Mouse (Mus musculus): ENCODE results near the gene Rcan3.

DNA sequence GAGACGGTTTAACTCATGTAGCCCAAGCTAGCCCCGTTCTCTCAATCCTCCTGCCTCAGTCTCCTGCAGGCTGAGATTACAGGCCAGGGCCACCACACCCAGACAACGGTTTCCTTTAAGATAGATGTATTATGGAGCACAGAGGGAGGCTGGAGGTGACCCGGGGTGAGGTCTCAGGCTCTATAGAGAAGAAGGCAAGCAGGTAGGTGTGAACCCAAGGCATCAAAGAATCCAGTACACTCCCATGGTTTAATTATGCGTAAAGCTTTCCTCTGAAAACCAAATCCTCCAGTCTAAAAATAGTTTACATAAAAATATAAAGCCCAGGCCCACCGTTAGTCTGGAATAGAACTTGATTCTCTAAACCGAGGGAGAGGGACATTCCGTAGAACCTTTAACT, 20.2 kb downstream of the Rcan3 start:
- no peak for TF ChIP-seq USF1 (IDR thresholded peaks at IDR 0.05; ENCODE audit: low read depth)
- no peak for TF ChIP-seq REST (IDR thresholded peaks at IDR 0.05; ENCODE audit: insufficient read depth, insufficient read length)
- TF ChIP-seq E2F4 (IDR thresholded peaks at IDR 0.05; ENCODE audit: insufficient read depth) = no peak
- no peak for TF ChIP-seq POLR2A (IDR thresholded peaks at IDR 0.05; ENCODE audit: insufficient read length, low read depth)
- no peak for TF ChIP-seq TCF12 (IDR thresholded peaks at IDR 0.05; ENCODE audit: insufficient read depth, poor library complexity, severe bottlenecking)
- no peak for TF ChIP-seq MYOG (IDR thresholded peaks at IDR 0.05; ENCODE audit: control insufficient read depth in 1 of 3, insufficient read depth in 1 of 3, insufficient read length in 2 of 3, low read depth in 2 of 3)
- no peak for TF ChIP-seq CEBPB (IDR thresholded peaks at IDR 0.05; ENCODE audit: insufficient read depth, poor library complexity, severe bottlenecking)
- no peak for TF ChIP-seq MAX (IDR thresholded peaks at IDR 0.05; ENCODE audit: low read depth)
- no peak for TF ChIP-seq TCF3 (IDR thresholded peaks at IDR 0.05; ENCODE audit: insufficient read length, low read depth)
- no peak for TF ChIP-seq MYOD1 (IDR thresholded peaks at IDR 0.05; ENCODE audit: control insufficient read depth in 1 of 3, insufficient read length in 2 of 3, low read depth in 2 of 3)
- no peak for TF ChIP-seq SRF (IDR thresholded peaks at IDR 0.05; ENCODE audit: control insufficient read depth, insufficient read length, low read depth)
